Mouse (Mus musculus) liver, postnatal 0 days (tissue): ENCODE measurements around the gene Cox10.
A peak's percentile ranks its signal among the peaks of the same experiment; 100 is the strongest.

Source experiments
- CTCF ChIP-seq: sonication (generic); IDR thresholded peaks from 2 replicates; pipeline ENCODE4 v1.5.1; 2016; ENCODE audit warnings: antibody characterized with exemption, low read depth
- EP300 ChIP-seq: IDR thresholded peaks from 2 replicates; pipeline ENCODE4 v1.6.1; 2016; ENCODE audit warnings: antibody characterized with exemption, low read depth, mild to moderate bottlenecking

DNA sequence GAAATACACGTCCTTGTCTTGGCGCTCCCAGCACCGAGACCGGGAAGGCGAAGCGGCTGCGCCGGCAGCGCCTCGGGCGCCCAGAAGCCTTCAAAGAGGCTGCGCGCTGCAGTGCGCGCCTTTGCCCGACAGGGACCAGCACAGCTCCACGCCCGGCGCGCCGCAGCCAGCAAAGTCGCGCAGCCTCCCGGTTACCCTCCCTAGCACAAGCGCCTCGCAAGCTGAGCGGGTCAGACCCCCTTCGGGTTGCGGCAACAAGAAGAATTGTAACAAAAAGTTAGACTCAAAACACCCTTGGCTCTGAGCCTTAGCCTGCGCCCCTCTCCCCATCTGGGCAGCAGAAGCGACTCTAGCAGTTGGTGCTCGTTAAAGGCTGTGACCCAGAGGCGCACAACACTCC lies 158.7 kb downstream of the Cox10 start:
- TF ChIP-seq CTCF (peak; percentile 75), EP300 (no peak)
